Mouse (Mus musculus): ENCODE data around the gene Cpsf6.

Gene Cpsf6

DNA sequence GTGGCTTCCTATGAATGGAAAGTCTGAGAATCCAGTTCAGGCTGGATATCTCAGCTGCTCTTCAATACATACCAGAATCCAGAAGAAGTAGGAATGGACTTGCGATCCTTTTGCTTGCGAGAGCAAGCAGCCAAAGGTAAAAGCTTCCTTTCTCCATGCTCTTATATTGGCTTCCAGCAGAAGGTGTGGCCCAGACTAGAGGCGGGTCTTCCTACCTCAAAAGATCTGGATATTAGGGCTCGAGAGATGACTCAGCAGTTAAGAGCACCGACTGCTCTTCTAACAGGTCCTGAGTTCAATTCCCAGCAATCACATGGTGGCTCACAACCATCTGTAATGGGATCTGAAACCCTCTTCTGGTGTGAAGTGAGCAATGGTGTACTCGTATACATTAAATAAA lies at the start of gene Cpsf6:
Gene Cpsf6 (minus strand): TSS at position 108 of the 400 bp plus-strand sequence.
- DNase-seq: no peak

DNA sequence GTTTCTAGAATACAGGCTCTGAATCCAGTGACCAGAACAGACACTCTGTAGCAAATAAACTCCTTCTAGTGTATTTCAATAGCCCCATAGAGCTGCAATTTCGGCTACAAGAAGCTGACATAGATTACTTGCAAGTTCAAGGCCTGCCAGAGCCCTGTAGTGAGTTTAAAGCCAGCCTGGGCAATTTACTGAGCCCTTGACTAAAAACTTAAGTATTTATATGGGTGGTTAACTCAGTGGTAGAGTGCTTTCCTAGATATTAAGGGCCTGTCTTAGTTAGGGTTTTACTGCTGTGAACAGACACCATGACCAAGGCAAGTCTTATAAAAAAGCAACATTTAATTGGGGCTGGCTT lies 46.8 kb upstream of the Cpsf6 start:
- no peak for DNase-seq

DNA sequence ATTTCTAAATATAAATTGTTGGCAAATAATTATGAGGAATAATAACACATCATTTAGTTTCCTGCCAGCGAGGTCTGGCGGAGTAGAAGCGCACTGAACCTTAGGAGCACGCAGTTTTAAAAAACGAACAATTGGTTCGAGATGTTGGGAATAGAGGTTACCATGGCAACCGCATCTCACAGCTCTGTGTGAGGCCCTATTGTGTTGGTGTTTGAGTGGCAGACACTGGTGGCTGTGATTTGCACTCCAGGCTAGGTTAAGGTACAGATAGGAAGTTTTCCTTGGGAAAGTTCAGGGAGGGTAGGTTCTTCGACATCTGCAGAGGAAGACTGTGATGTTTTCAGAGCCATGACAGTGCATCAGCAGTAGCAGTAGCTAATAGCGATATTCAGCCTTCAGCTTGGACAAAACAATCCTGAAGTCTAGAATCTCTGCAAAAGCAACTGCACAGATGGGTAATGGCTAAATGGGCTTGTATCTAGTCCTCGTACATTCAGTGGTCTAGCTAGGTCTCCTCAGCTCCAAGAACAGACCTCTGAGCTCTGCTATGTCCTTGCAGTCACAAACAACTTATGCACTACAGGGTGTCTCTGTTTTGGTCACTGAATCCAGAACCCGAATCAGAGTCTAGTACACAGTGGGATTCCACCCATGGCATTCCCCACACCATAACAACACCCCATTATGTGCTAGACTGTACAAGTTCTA lies 46.2 kb upstream of the Cpsf6 start:
- DNase-seq: no peak

DNA sequence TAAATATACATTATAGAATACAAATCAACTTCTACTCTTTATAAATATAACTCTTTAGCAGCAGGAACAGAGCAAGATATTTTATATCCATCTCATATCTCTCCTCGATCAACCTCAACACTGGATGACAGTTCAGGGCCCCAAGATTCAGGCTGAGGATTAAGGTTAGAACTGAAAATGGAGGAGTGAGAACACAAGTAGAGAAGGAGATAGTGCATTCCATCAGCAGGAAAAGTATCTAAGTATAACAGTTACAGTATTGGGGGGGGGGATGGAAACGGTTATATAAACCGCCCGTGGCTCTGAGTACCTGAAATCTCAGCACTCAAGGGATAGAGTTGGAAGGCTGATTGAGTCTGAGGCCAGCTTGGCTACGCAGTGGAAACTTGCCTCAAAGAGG lies 45.2 kb upstream of the Cpsf6 start:
- no peak for DNase-seq

DNA sequence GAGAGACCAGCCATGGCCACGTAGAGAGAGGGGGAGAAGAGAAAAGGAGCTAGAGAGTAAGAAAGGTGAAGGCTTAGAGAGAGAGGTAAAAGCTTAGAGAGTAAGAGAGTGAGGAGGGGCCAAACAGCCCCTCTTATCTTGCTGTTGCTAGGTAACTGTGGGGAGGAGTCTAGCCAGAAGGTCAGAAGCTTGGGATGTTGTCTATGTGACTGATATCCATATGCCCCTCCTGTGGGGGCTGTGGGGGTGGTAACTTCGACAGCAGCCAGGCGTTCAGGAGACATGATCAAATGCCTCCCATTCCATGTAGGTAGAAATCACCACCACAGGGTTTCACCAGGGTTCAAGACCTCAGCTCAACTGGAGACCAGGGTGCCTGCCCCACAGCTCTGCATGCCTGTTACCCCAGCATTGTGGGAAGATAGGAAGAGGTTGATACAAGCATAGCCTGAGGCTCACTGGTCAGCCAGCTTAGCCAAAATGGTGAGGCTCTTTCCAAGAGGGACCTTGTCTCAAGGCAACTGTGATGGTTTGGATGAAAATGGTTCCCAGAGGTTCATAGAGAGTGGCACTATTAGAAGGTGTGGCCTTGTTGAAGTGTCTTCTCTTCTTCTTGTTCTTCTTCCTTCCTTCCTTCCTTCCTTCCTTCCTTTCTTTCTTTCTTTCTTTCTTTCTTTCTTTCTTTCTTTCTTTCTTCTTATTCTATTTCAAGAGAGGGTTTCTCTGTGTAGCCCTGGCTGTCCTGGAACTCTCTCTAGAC lies 44.5 kb upstream of the Cpsf6 start:
- DNase-seq: no peak

DNA sequence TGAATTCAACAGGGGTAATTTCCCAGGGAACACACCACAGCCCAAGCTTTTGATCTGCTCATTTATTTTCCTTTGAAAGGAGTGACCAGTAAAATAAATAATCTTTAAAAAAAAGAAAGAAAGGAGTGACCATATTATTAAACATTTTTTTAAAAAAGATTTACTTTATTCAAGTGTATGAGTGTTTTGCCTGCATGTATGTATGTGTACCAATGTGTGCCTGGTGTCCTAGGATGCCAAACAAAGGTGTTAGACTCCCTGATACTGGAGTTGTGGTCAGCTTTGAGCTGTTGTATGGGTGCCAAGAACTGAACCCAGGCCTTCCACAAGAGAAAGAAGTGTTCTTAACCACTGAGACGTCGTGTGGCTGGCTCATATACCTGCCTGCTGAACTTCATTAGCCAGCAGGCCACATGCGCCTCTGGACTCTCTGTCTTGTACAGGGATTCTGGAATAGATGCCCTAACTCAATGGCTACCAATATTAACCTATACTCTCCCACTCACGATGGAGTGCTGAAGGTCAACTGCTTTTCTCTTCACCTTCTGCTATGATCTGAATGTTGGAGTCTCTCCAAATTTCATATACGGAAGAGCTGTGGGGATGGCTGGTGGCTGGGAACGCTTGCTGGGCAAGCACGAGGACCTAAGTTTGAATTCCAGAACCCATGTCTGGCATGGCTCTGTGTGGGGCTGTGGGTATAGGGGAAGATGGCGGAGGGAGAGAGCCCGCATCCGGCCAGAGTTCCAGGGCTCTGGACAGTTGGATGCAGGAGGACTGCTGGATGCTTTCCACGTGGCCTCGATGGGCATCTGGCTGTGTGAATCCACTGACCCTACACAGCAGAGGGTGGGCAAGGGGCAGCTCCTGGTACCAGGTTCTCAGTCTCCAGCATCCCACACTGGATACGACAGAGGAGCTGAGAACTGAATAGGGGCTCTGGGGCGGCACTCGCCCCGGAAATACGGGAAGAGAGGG lies 43.5 kb upstream of the Cpsf6 start:
- no peak for DNase-seq

DNA sequence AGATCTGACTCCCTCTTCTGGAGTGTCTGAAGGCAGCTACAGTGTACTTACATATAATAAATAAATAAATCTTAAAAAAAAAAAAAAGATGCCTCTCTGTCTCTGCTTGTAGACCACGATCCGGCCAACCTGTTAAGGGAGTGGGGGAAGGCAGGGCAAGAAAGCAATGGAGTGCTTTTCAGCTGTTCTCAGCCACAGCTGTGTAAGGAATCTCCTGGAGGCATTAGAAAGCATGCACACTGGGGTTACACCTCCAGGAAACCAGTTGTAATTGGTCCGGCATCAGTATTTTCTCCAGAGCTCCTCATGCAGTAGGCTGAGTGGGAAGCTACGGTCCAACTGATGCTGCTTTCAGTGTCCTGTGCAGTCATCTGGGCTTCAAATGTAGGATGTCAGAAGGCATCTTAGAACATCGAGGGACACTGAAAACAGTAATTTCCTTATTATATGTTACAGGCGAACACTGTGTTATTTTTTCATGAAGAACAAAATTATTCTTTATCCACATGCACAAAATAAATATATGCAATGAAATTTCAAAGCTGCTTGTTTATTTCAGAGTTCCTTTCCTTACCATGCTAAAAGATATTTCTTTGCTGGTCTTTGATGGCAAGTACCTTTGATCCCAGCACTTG lies 42.5 kb upstream of the Cpsf6 start:
- DNase-seq: no peak

DNA sequence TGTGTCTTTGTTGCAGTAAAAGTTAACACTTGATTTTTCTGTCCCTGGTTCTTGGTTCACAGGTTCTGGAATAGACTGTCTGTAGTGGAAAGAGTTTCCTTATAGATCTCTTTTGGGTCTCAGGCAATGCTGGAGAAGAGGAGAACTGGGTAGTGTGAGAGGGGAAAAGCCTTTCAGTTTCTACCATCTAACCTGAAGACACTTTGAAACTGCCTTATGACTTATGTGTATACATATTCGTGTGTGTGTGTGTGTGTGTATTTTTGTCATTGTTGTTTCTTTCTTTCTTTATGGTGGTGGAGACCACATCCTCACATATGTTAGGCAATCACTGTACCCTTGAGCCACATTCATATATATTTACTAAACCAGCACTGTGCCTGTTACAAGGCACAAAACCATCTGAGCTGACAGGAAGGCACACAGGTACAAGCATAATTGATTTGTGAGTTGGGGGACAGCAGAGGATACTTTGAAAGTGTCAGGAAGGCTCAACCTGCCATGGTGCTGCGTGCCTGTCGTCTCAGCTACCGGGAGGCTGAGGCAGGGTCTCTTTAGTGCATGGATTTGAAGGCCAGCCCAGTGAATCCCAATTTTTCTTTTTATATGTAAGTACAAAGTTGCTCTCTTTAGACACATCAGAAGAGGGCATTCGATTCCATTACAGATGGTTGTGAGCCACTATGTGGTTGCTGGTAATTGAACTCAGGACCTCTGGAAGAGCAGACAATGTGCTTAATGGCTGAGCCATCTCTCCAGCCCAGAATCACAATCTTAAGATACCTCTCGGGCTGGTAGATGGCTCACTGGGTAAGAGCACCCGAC lies 41.7 kb upstream of the Cpsf6 start:
- DNase-seq: no peak

DNA sequence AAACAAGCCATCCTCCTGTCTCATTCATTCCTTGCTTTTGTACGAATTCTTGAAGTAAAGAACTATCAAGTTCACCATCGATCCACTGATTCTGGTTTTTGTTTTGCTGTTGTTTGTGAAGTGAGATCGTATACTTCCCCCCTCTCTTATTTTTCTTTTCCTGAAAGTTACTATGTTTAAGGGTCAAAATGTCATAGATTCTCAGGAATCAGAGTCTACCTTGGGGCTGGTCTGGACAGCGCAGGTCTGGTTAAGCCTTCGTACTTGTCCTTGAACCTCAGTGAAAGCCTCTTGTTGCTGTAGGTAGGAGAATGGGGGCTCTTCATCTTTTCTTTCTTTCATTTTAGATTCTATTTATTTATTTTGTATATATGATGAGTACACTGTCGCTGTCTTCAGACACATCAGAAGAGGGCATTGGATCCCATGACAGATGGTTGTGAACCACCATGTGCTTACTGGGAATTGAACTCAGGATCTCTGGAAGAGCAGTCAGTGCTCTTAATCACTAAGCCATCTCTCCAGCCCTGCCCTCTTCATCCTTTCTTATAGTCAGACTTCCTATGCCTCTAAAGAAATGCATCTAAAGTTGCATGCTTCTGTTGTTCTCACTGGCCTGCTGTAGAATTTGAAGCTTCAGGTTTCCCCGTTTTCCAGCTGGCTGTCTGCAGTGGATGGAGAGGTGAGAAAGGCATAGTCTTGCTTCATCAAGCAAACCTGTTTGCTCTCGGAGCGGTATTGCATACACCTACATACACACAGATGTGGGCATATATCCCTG lies 40.9 kb upstream of the Cpsf6 start:
- no peak for DNase-seq

DNA sequence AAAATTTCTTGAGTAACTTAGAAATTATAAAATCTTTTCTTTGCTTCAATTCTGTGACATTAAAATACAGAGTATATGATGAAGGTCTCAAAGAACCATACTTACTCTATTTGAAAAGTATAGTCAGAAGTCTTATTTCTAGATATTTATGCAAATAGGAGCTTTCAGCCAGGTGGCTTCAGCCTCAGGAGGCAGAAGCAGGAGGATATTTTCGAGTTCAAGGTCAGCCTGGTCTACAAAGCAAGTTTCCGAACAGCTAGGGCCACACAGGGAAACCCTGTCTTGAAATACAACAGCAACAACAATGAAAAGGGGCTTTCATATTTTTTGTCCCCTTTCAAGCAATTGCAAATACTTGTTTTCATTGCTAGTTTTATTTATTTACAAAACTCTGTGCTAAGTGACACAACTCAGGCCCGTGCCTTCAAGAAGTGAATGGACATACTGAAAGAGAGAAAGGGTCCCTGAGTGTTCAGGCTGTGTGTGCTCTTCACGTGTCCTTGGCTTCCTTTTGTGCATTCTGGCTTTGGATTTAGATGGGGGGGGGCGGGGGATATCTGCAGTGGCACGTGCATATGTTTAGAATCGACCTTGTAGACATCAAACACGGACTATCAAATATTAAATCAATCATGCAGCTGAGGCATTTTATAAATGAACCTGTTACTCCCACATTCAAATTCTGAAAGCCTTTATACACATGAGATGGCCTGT lies 39.9 kb upstream of the Cpsf6 start:
- DNase-seq: no peak

DNA sequence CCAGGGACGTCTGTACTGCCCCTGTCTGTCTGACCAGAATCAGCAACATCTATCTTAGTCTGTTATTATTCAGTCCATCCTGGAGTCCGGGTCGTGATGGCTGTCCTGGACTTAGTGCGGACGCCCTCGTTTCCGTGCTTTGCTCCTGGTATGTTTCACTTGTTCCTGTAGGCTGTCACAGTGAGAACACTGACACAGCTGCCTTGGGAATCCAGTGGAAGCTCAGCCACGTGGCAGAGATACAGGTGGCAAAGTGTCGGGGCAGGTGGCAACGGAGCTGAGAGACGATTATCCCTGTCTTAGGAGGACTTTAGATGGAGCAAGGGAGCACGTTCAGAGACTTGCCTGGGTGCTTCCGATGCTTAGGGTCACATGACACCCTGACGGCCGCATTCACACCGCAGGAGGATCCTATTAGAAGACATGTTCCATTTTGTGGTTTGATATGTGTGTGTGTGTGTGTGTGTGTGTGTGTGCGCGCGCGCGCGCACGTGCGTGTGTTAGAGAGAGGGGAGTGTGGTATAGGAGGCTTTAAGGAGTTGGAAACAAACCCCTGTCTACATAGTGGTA lies 38.9 kb upstream of the Cpsf6 start:
- DNase-seq: no peak

DNA sequence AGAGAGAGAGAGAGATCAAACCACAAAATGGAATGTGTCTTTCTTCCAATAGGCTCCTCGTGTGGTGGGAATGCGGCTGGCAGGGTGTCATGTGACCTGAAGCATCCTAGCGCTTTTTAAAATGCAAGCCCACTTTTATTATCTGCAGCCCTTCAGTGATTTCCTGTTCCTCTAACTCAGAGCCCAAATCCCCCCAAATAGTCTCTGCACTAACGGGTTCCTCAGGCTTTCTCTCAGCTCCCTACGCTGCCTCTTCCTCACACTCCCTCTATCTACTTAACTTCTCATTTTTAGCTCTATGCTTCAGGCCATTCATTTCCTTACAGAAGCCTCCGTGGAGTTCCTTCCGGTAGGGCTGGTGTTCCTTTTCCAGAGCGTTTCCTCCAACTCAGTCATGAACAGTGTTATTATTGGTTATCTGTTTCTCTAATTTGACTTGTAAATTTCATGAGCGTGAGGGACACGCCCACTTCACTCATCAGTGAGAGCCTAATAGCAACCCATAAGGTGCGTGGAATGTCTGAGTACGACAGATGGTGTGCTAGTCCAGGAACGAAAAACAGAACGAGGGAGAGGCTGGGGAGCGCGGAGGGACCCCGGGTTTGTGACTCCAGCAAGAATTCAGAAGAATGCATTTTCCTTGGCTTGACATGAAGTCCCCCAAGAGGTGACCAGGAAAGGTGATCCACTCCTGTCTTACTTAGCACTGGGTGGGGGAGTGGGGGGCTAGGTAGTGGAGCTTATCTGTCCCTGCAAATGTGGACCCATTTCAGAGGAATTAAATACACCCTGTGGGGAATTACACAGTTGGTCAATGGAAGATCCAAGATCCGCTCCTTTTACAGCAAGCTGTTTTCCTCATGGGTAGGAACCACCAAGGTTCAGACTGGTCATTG lies 38.2 kb upstream of the Cpsf6 start:
- peak in 1 of 2 experiments; percentile 39 for DNase-seq

DNA sequence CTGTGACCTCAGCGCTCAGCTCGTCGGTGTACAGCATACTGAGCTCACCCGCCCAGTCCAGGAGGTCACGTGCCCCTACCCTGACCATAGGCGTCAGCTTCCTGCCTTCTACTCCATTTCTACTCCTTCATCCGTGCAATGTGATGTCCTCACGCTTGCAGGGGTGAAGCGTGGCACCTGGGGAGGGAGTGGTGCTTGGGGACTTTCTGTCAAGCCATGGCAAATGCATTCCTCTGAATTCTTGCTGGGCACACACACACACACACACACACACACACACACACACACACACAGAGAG lies 37.6 kb upstream of the Cpsf6 start:
- DNase-seq: no peak

DNA sequence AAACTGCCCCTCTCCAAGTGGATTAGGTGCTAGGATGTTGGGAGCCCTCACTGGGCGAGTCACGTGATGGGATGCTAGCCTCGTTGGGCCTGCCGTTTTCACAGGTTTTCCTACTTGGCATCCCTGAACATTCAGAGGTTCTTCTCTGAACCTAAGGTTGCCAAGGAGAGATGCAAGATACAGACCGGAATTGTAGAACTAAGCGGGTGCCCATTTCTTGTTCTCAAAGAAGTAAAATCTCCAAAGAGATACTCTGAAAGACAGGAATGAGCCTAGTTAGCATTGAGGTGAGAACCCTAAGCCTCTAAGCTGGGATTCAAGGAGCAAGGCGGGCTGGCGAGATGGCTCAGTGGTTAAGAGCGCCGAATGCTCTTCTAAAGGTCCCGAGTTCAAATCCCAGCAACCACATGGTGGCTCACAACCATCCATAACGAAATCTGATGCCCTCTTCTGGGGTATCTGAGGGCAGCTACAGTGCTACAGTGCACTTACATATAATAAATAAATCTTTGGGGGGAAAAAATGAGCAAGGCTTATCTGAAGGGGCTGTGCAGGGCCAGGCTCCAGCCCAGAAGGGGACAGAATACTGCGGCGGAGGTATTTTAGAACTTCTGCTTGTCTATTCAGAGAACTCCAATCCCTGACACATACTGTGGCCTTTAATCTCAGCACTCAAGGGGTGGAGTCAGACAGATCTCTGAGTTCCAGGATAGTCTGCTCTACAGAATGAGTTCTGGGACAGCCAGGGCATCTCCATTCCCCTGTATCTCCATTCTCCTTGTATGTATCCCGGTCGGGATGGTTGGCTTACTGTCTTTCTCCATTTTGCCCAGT lies 37.0 kb upstream of the Cpsf6 start:
- no peak for DNase-seq

DNA sequence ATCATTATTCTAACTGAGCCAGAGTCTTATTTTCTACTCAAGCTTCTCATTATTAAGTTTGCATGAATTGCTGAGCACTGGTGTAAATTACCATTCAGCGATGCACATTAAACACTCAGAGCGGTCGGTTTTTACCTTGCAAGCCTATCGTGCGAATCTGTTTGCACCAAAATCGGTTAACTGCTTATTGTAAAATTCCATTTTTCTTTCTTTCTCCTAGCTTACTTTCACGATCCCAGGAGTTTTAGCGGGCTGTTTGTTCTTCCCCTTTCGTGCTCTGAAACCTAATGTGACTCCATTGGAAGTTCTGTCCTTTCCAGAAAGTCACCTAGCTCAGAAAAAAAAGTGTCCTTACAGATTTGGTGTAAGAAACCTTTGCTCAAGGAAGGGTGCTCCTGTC lies 36.3 kb upstream of the Cpsf6 start:
- DNase-seq: no peak

DNA sequence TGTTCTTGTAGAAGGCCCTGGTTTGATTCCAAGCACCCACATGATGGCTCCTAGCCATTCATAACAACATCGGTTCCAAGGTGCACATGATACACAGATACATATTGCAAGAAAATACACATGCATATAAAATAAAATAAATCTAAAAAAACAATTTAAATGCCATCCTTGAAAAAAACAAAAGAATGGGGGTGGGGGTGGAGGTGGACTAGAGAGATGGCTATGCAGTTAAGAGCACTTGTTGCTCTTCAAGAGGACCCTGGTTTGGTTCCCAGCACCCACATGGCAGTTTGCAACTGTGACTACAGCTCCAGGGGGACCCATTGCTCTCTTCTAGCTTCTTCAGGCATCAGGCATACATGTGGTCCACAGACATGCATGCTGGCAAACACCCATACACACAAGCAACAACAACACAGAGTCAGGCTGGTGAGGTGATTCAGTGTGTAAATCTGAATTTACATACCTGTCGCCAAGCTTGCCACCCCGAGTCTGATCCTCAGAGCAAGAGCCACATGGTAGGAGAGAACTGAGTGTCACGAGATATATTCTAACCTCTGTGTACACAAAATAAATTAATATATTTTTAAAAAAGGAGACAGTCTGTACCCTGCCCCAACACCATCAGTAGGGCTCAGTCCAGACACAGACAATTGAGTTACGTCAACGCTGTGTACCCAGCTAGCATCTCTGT lies 35.7 kb upstream of the Cpsf6 start:
- no peak for DNase-seq

DNA sequence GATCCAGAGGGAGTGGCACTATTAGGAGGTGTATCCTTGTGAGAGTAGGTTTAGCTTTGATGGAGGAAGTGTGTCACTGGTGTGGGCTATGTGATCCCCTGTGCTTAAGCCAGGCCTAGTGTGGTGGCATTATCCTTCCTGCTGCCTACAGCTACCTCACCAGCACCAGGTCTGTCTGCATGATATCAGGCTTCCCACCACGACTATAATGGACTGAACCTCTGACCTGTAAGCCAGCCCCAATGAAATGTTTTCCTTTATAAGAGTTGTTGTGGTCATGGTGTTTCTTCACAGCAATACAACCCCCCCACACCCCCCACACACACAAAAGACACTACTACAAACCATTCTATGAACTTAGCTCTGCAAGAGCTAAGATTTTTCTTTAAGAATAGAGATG lies 34.9 kb upstream of the Cpsf6 start:
- no peak for DNase-seq

All from kidney, postnatal 25 days (tissue).